In genomic region chrX:162887931-162888511, GRCm38 (mm10) we compare ENCODE assay signal across 8 mouse cellular contexts. TPM values are rescaled to one million over a fixed set of nuclear protein-coding genes. Genes with fewer than 3 reads are reported as not detected.
DNase-seq lines count a peak whose midpoint lies in the region; ATAC-seq and TF ChIP-seq lines count a peak whose summit lies in the region.

Syap1 (minus strand) TSS chrX:162888447.

- H3K36me3 ChIP-seq in hindbrain, embryonic 10.5 days, result no peaks in the 10 kb centered on the region
- H3K36me3 ChIP-seq in lung, postnatal 0 days (ENCODE audit: insufficient read depth, low read length), result no peaks in the 10 kb centered on the region

- peak; percentile 83 for DNase-seq in MN1 (ENCODE audit: low spot score)
- DNase-seq in cerebellum, adult 9-10 months, result peak; percentile 71
- peak; percentile 26 to 77 for DNase-seq in frontal cortex, adult 2 months (ENCODE audit: extremely low spot score in 1 of 2, low spot score in 1 of 2)
- DNase-seq in hindbrain, embryonic 10.5 days (ENCODE audit: low spot score), result peak; percentile 85
- peak; percentile 76 to 79 for DNase-seq in layer of hippocampus, postnatal 10 days (ENCODE audit: low spot score in 2 of 2)
- peak; percentile 89 for DNase-seq in lung, postnatal 0 days (ENCODE audit: low spot score)
- DNase-seq in ovary, postnatal 10 days (ENCODE audit: low spot score), result peak; percentile 23
- DNase-seq in thymus, postnatal 0 days (ENCODE audit: low spot score), result peak; percentile 80

- peak within 1 kb of the TSS; percentile 53 for H3K4me2 ChIP-seq in lung, postnatal 0 days (replicated peaks; ENCODE audit: low read depth, low read length)

- peak within 1 kb of the TSS; percentile 85 for H3K27ac ChIP-seq in hindbrain, embryonic 10.5 days
- peak within 1 kb of the TSS; percentile 87 for H3K27ac ChIP-seq in lung, postnatal 0 days (ENCODE audit: low read length)

- no peaks in the 10 kb centered on the region for H3K9me3 ChIP-seq in hindbrain, embryonic 10.5 days
- H3K9me3 ChIP-seq in lung, postnatal 0 days (ENCODE audit: low read length), result no peaks in the 10 kb centered on the region

- peak within 1 kb of the TSS; percentile 70 for H3K4me3 ChIP-seq in hindbrain, embryonic 10.5 days
- peak within 1 kb of the TSS; percentile 57 for H3K4me3 ChIP-seq in lung, postnatal 0 days (ENCODE audit: low read depth, low read length)

- peak within 1 kb of the TSS; percentile 55 for H3K9ac ChIP-seq in lung, postnatal 0 days (replicated peaks; ENCODE audit: low read depth)

- no peak for TF ChIP-seq EP300 in lung, postnatal 0 days (IDR thresholded peaks at IDR 0.05)

- 12% methylated on average over 45 of the region's 47 CpGs for WGBS in hindbrain, embryonic 10.5 days
- 9% methylated on average over 19 of the region's 47 CpGs for WGBS in lung, postnatal 0 days

- 0 out of 2 replicates have a peak, but pooled peaks cover 6% of the 10 kb centered on the region for H3K27me3 ChIP-seq in hindbrain, embryonic 10.5 days (ENCODE audit: insufficient read depth, poor library complexity, severe bottlenecking)
- no peaks in the 10 kb centered on the region for H3K27me3 ChIP-seq in lung, postnatal 0 days (replicated peaks; ENCODE audit: insufficient read depth, low read length)

- no peak for TF ChIP-seq CTCF in lung, postnatal 0 days (IDR thresholded peaks at IDR 0.05)

- ATAC-seq in lung, postnatal 0 days, result peak; percentile 98

- H3K4me1 ChIP-seq in hindbrain, embryonic 10.5 days (replicated peaks), result peaks cover 6% of the 10 kb centered on the region; the same call in 1 of the 2 replicates
- H3K4me1 ChIP-seq in lung, postnatal 0 days (ENCODE audit: insufficient read depth, low read depth, low read length), result no peaks in the 10 kb centered on the region; the same call in 1 of the 2 replicates

RNA-seq across cellular contexts. Expression of gene Syap1, which starts in this region (rescaled TPM):
- 23.7 and 31.6 TPM in 2 replicates for polyA plus RNA-seq in frontal cortex, adult 2 months (2012; rRNA removed)
- 22.0 and 25.7 TPM in 2 replicates for polyA plus RNA-seq in hindbrain, embryonic 10.5 days (2016; fragmentation: Nextera tagmentation; extraction: Ambion mirVana)
- 10 to 100 TPM; 37.3 to 39.4 TPM for total RNA-seq in layer of hippocampus, postnatal 10 days (2021)
- 49.9 and 56.6 TPM in 2 replicates for polyA plus RNA-seq in lung, postnatal 0 days (2015; fragmentation: Nextera tagmentation; extraction: Ambion mirVana)
- 34.4 and 37.9 TPM in 2 replicates for polyA plus RNA-seq in thymus, postnatal 0 days (2015; fragmentation: Nextera tagmentation; extraction: Ambion mirVana)

Comparison
In these comparisons a context has a peak if more than half of its experiments do, and no peak if none do; other contexts are left out.
1. Peak in every context shown above with its lines: DNase-seq, ATAC-seq, H3K4me3 ChIP-seq and H3K27ac ChIP-seq.
2. DNase-seq: peak in every context shown above with its lines; median percentile 89 in lung, postnatal 0 days; 85 in hindbrain, embryonic 10.5 days; 83 in MN1; 80 in thymus, postnatal 0 days; 78 in layer of hippocampus, postnatal 10 days; 71 in cerebellum, adult 9-10 months; 52 in frontal cortex, adult 2 months; 23 in ovary, postnatal 10 days.